Mouse (Mus musculus) mouse trophoblast stem cell (cell line): ENCODE data around the gene Esrrg.

Experiments used
- in situ Hi-C, 2 experiments: fragments of 300-500 bp; cut with MseI, MboI; formaldehyde crosslinking; loops; 2 replicates in 1 of 2; 3 replicates in 1 of 2; pipeline ENCODE4 v1.15.1; 2025

The Esrrg gene

DNA sequence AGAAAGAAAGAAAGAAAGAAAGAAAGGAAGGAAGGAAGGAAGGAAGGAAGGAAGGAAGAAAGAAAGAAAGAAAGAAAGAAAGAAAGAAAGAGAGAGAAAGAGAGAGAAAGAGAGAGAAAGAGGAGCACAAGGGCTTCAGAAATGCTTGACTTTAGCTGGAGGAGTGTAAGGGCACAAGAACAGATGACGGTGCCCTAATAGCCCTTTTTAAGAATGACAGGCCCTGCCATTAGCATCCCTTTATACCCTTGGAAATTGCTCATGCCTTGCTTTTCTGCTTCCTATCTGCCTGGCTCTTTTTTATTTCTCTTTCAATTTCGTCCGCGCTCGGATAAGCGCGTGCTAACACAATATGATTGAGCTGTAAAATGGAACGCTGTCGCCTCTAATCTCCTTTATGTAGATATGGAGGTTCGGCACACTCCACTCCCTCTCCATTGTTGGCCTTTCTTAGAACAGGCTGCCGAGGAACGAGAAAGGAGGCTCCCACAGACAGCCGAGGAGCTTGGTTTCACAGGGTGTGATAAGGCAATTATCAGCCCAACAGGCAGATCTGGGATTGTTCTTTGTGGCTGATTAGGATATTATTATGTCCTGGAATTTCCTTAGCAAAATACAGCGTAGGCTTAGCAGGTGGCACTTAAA is 546.0 kb downstream of the Esrrg start:
- in situ Hi-C loops = no loop called here

- in situ Hi-C loops = no loop called here
Observed at GRCm38 (mm10) chr1:188155135-188155779, 546.7 kb downstream of the Esrrg start.

DNA sequence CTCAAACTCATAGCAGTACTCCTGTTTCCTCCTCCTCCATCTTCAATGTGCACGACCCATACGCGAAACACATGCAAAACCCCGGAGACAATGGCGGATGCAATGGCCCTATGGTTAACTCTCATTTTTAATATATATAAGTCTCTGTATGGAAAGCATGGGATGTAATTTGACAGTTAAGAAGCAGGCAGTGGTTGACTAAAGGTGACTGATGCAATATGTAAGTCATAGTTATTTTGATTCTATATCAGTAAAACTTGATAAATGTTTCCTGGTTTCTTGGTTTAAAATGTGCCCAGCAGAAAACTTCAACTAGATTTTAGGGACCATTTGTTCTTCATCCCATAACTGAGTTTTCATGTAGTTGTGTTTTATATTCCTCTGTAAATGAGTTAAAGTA is 547.9 kb downstream of the Esrrg start:
- in situ Hi-C loops = no loop called here

DNA sequence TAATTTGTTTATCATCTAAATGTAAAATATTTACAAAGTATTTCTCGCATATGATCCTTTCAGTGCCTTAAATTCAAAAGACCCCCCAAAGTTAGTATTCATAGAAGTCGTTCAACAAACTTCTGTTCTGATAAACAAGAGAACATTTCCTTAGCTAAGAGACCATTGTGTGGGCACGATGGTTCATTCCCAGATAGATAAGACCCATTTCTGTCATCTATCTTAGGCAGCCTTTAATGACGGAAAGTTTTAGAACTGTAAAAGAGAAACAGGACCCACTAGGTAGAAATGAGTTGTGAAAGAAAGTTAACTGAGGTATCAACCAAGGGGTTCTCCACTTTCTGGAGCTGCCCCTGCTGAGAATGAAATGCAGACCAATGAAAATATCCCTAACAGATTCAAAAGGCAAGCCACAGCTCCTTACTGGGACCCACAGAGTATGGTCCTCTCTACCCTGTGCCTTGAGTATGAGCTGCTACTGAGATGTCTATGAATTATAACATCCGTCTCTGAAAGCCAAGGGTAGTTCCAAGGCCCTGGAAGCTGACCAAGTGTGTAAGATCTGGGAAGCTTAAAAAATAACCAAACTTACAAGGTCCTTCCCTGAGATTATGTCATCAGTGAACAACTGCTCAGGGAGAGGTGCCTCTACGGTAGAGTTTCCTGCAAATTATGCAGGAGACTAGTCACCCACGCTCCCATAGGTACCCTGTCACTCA is 548.8 kb downstream of the Esrrg start:
- in situ Hi-C loops = no loop called here

GRCm38 (mm10) chr1:188158675-188159074 is 550.1 kb downstream of the Esrrg start:
- in situ Hi-C loops = no loop called here

GRCm38 (mm10) chr1:188159108-188159507 is 550.5 kb downstream of the Esrrg start:
- in situ Hi-C loops = no loop called here

GRCm38 (mm10) chr1:188163058-188163457 is 554.5 kb downstream of the Esrrg start:
- in situ Hi-C loops = no loop called here

DNA sequence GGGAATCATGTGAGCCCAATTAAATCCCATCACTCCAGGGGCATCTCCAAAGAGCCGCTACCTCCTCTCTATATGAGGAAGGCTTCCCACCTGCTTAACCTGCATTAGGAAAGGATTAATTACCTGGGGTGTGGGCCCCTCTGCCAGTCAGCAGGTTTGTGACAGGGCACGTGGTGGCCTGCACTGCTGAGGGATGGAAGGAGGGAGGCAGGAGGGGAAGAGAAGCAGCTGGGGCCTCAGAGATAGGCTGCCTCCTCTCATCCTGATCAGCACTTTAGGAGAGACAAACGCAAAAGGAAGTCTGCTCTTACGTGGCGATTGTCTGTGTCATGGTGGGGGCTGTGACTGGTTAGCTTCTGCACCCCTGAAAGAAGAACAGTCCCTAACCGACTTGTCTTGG is 555.7 kb downstream of the Esrrg start:
- in situ Hi-C loops = no loop called here

DNA sequence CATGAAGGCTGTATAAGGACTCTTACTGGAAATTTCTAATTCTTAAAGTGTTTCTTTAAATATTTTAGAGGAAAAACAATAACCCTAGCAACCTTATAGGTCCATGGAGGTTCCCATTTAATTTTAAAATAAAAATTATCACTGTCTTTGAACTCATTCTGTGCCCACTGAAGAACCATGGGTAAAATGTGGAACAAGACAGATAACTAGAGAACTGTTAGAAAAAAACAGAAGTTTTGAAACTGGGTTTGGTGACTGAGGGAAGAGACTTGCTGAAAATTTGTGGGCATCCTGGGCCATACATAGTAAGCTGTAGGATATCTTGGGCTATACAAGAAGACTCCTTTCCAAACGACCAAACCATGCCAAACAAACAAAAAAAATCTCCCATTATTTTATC is 565.3 kb downstream of the Esrrg start:
- in situ Hi-C loops = no loop called here

DNA sequence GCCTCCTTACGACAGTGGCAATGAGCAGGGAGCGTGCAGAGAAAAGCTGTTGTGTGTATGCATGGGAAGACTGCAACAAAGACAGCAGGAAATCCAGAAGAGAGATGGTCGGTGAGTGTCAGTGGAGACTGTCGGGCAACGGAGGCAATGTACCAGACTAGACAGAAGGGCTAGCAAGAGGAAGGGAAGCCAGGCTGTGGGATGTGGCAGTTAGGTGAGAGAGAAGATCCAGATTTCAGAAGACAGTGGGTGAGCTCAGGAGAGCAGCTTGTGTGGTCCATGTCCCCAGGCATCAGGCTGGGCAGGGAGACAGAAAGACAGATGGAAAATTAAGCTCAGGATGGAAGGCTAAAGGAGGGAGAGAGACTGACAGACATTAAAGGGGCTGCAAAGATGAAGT is 574.4 kb downstream of the Esrrg start:
- in situ Hi-C loops = no loop called here

- in situ Hi-C loops = no loop called here
Observed at GRCm38 (mm10) chr1:188186440-188187117, 578.0 kb downstream of the Esrrg start.

DNA sequence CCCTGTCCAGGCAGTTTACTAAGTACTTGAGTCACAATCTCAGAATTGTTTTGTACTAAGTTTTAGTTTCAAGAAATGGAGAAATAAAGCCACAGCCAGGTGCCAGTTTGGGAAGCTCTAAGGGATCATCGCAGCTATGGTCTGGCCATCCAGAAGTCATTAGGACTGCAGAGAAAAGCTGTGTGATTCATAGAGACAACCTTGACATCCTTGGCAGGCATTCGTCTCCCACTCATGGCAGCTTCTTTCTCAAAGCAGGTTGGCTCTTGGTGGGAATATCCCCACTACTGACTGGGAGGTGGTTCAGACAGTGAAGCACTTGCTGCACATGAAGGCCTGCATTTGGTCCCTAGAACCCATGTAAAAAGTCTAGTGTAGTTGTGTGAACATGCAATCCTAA is 584.4 kb downstream of the Esrrg start:
- in situ Hi-C loops = no loop called here

DNA sequence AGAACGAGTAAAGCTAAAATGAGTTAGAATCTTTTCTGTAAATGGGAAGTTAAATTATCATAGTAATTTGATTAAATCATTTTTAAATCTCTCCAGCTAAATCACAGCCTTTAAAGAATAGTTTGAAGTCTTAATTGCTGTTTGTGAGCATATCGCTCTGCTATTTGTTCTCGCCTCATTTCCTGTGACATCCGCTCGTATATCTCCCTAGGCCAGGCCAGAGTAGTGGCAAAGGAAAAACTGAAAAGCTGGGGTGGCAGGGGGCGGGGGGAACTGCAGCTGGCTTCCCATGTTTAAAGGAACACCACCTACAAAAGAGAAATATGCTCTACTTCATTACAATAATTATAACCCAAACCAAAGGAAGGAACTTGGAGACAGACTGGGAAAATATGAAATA is 598.8 kb downstream of the Esrrg start:
- in situ Hi-C loops = no loop called here

- in situ Hi-C loops = no loop called here
Observed at GRCm38 (mm10) chr1:188209025-188209424, 600.4 kb downstream of the Esrrg start.

- in situ Hi-C loops = no loop called here
Observed at GRCm38 (mm10) chr1:188214885-188215611, 606.5 kb downstream of the Esrrg start.

- in situ Hi-C loops = no loop called here
Observed at GRCm38 (mm10) chr1:188221226-188221792, 612.7 kb downstream of the Esrrg start.

- in situ Hi-C loops = no loop called here
Observed at GRCm38 (mm10) chr1:188233036-188233724, 624.6 kb downstream of the Esrrg start.

- in situ Hi-C loops = no loop called here
Observed at GRCm38 (mm10) chr1:188238636-188239035, 630.0 kb downstream of the Esrrg start.

GRCm38 (mm10) chr1:188241766-188242165 is 633.2 kb downstream of the Esrrg start:
- in situ Hi-C loops = no loop called here

- in situ Hi-C loops = no loop called here
Observed at GRCm38 (mm10) chr1:188257500-188257899, 648.9 kb downstream of the Esrrg start.
